Mouse (Mus musculus): ENCODE results near the gene Ap1m2. TPM values are rescaled to one million over a fixed set of nuclear protein-coding genes. Genes with fewer than 3 reads are reported as not detected.
A peak's percentile ranks its signal among the peaks of the same experiment; 100 is the strongest.
"Not testable (repeated sequence)": the region's sequence is repeated elsewhere in the genome, so short reads cannot be mapped to it uniquely, and the experiment has no call there.

The Ap1m2 gene
- total RNA-seq, 2 experiments from 2014 or later: 0.13 to 2.3 TPM

GRCm38 (mm10) chr9:21299014-21299413 lies 13.1 kb downstream of the Ap1m2 start:
- intact Hi-C loops (cut with DNase I): no loop called here
- no peak for DNase-seq (ENCODE audit: low spot score in 2 of 2)

- no peak for DNase-seq (ENCODE audit: low spot score in 2 of 2)
- intact Hi-C loops (cut with DNase I): no loop called here
Observed at GRCm38 (mm10) chr9:21292271-21292670, 19.9 kb downstream of the Ap1m2 start.

- not testable (repeated sequence) for DNase-seq (ENCODE audit: low spot score in 2 of 2)
Observed at GRCm38 (mm10) chr9:21291868-21292267, 20.3 kb downstream of the Ap1m2 start.

GRCm38 (mm10) chr9:21291022-21291787 lies 20.9 kb downstream of the Ap1m2 start, which contains the start of gene Cdkn2d:
Gene Cdkn2d, minus strand, starts transcription at chr9:21291407.
- intact Hi-C loops (cut with DNase I): no loop called here
- peak; percentile 100 for DNase-seq (ENCODE audit: low spot score in 2 of 2)

More at GRCm38 (mm10) chr9:21291868-21292267, 20.3 kb downstream of the Ap1m2 start:
- intact Hi-C loops (cut with DNase I): not testable (repeated sequence)

GRCm38 (mm10) chr9:21290589-21290988 lies 21.5 kb downstream of the Ap1m2 start:
- intact Hi-C loops (cut with DNase I): no loop called here
- DNase-seq (ENCODE audit: low spot score in 2 of 2): peak in 1 of 2 experiments; percentile 61

GRCm38 (mm10) chr9:21289337-21289671 lies 22.8 kb downstream of the Ap1m2 start:
- intact Hi-C loops (cut with DNase I): no loop called here
- no peak for DNase-seq (ENCODE audit: low spot score in 2 of 2)

- DNase-seq (ENCODE audit: low spot score in 2 of 2): no peak
- intact Hi-C loops (cut with DNase I): no loop called here
Observed at GRCm38 (mm10) chr9:21288404-21289336, 23.5 kb downstream of the Ap1m2 start.

GRCm38 (mm10) chr9:21287571-21288402 lies 24.4 kb downstream of the Ap1m2 start, which contains the start of gene Kri1:
Gene Kri1, minus strand, starts transcription at chr9:21287969.
- DNase-seq (ENCODE audit: low spot score in 2 of 2): peak; percentile 97
- intact Hi-C loops (cut with DNase I): no loop called here

- no peak for DNase-seq (ENCODE audit: low spot score in 2 of 2)
- intact Hi-C loops (cut with DNase I): no loop called here
Observed at GRCm38 (mm10) chr9:21286753-21287152, 25.4 kb downstream of the Ap1m2 start.

- no peak for DNase-seq (ENCODE audit: low spot score in 2 of 2)
Observed at GRCm38 (mm10) chr9:21283994-21284393, 28.1 kb downstream of the Ap1m2 start.

GRCm38 (mm10) chr9:21283591-21283990 lies 28.5 kb downstream of the Ap1m2 start:
- DNase-seq (ENCODE audit: low spot score in 2 of 2): no peak
- intact Hi-C loops (cut with DNase I): no loop called here

More at GRCm38 (mm10) chr9:21283994-21284393, 28.1 kb downstream of the Ap1m2 start:
- intact Hi-C loops (cut with DNase I): no loop called here

GRCm38 (mm10) chr9:21277776-21278175 lies 34.4 kb downstream of the Ap1m2 start:
- DNase-seq (ENCODE audit: low spot score in 2 of 2): no peak
- intact Hi-C loops (cut with DNase I): no loop called here

GRCm38 (mm10) chr9:21276307-21276706 lies 35.8 kb downstream of the Ap1m2 start:
- no peak for DNase-seq (ENCODE audit: low spot score in 2 of 2)
- intact Hi-C loops (cut with DNase I): no loop called here

- intact Hi-C loops (cut with DNase I): no loop called here
- no peak for DNase-seq (ENCODE audit: low spot score in 2 of 2)
Observed at GRCm38 (mm10) chr9:21275727-21276126, 36.4 kb downstream of the Ap1m2 start.

GRCm38 (mm10) chr9:21275013-21275710 lies 37.0 kb downstream of the Ap1m2 start:
- DNase-seq (ENCODE audit: low spot score in 2 of 2): no peak
- intact Hi-C loops (cut with DNase I): no loop called here

- intact Hi-C loops (cut with DNase I): no loop called here
- no peak for DNase-seq (ENCODE audit: low spot score in 2 of 2)
Observed at GRCm38 (mm10) chr9:21274336-21274735, 37.8 kb downstream of the Ap1m2 start.

- intact Hi-C loops (cut with DNase I): no loop called here
- DNase-seq (ENCODE audit: low spot score in 2 of 2): no peak
Observed at GRCm38 (mm10) chr9:21273520-21274228, 38.5 kb downstream of the Ap1m2 start.

GRCm38 (mm10) chr9:21273094-21273493 lies 39.0 kb downstream of the Ap1m2 start:
- DNase-seq (ENCODE audit: low spot score in 2 of 2): no peak
- intact Hi-C loops (cut with DNase I): no loop called here

Data from left cerebral cortex, postnatal 14 days (tissue).